Mouse (Mus musculus) bone marrow macrophage, adult 2 months (primary cell): ENCODE results near the gene Cmtm2a. TPM values are rescaled to one million over a fixed set of nuclear protein-coding genes. Genes with fewer than 3 reads are reported as not detected.

Experiments used
- H3K27ac ChIP-seq: 2 replicates; pipeline ENCODE4 v1.5.1; 2012; ENCODE audit warnings: low read depth, low read length; ENCODE audit not compliant: insufficient read depth
- H3K4me1 ChIP-seq: 2 replicates; pipeline ENCODE4 v1.6.1; 2012; ENCODE audit warnings: low read length; ENCODE audit not compliant: control insufficient read depth, insufficient read depth
- H3K4me3 ChIP-seq: 2 replicates; pipeline ENCODE4 v1.5.1; 2012; ENCODE audit warnings: mild to moderate bottlenecking, low read length, moderate library complexity; ENCODE audit not compliant: insufficient read depth
- CTCF ChIP-seq: IDR thresholded peaks from 2 replicates; pipeline ENCODE4 v1.5.1; 2012; ENCODE audit warnings: low read depth, mild to moderate bottlenecking, low read length, moderate library complexity
- POLR2A ChIP-seq: IDR thresholded peaks from 2 replicates; pipeline ENCODE4 v1.6.1; 2012; ENCODE audit warnings: mild to moderate bottlenecking, low read depth, low read length, borderline replicate concordance
- polyA plus RNA-seq: library from polyadenylated mRNA; stranded (reverse); fragments of >200 nt; gene quantifications from 2 replicates; pipeline ENCODE4 v1.2.4, GENCODE M21; 2012; ENCODE audit not compliant: missing spikeins, insufficient read depth, insufficient read length

Cmtm2a gene
- polyA plus RNA-seq, 1 experiment: not detected

DNA sequence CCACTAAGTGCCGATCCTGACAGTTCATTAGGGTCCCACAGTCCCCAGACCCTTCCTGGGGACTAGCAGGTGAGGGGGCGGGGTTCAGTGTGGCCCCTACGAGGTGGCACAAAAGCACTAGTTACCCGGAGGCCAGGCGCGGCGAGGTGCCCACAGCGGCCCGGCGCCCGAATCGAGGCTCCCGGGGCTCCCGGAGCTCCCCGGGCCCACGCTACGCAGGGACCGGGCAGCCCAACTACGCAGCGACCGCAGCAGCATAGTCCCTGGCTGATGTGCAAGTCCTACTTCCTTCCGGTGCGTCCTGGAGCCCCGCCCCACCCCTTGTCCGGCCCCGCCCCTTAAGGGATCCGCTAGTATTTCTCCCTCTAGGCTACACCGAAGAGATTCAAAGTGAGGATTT, 44.7 kb downstream of the Cmtm2a start, which contains the start of gene Tk2:
Gene Tk2, minus strand, starts transcription at position 283 of the 400 bp plus-strand sequence.
- Histone ChIP-seq H3K4me3 (peak within 1 kb of the TSS; percentile 93), H3K27ac (peak within 1 kb of the TSS; percentile 67), H3K4me1 (peaks cover 31% of the 10 kb centered on the region)
- TF ChIP-seq POLR2A (peak; percentile 94), CTCF (no peak)

DNA sequence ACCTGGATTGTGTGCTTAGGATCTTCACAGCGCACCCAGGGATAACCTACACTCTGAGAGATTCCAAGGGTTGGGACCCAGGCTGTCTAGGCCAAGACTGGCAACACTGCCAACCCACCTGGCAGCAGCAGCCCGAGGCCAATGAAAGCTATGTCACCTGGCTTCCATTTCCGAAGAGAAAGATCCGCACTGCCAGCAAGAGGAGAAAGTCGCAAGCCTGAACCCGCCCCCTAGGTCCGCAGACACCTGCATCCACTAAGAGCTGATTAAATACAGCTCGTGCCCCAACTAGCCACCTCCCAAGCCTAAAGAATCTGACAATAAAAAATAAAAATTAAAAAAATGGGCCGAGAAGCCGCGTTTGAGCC, 45.1 kb downstream of the Cmtm2a start:
- peaks cover 31% of the 10 kb centered on the region for H3K4me1 ChIP-seq
- no peak for TF ChIP-seq POLR2A
- TF ChIP-seq CTCF: no peak
- peak overlapping the region; percentile 67 for H3K27ac ChIP-seq
- peak overlapping the region; percentile 93 for H3K4me3 ChIP-seq

DNA sequence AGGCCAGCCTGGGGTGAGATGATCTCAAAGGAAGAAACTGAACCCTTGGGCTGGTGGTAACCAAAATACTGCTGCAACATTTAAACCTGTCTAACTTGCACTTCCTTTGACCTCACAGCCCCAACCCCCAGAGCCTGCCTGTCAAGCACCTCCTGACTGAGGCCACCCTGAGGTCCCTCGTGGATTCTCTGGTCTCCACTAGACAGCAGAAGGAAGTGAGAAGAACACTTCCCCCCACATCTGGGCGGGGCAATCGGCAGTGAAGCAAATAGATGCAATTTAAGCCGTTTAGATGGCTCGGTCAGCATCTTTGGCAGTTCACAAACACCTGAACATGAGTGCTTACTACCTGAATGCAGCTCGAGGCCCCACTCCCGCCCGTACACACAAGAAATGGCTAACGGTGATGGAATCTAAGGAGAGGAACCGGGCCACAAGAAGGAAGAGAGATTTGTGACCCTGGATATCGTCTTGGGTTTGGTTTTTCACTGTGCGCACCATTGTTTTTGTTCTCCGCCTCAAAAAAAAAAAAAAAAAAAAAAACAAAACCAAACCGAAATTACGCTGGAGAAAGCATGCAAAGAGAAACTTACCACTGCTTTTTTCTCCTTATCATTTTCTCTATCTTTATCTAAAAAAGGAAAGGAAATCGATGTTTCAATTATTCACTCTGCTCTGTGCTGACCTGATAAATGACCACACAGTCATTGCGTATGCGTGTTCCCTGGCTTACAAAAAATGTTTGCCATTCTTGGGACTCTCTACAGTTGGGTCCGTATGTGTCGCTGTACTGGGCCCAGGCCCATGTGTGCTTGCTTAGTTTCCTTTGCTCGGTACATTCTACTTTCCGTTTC, 45.7 kb downstream of the Cmtm2a start:
- Histone ChIP-seq H3K4me3 (peak overlapping the region; percentile 93), H3K27ac (peak overlapping the region; percentile 67), H3K4me1 (peaks cover 31% of the 10 kb centered on the region)
- TF ChIP-seq CTCF: no peak
- no peak for TF ChIP-seq POLR2A

DNA sequence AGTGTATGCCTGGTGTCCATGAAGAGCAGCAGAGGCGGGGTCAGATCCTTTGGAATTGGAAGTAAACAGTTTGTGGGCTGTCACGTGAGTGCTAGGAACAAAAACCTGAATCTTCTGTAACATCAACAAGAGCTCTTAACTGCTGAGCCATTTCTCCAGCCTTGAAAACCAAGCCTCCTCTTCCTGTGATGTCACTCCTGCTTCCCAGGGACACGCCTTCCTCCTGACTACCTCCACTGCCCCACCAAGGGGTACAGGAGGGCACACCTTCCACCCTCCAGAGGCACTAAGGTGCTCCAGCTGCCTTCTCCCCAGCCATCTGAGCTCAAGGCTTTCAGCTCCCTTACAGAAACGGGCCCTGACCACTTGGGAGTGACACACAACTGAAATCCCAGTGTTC, 46.4 kb downstream of the Cmtm2a start:
- Histone ChIP-seq H3K4me1 (peaks cover 25% of the 10 kb centered on the region), H3K4me3 (peak overlapping the region; percentile 0; the same call in 1 of the 2 replicates), H3K27ac (peak overlapping the region; percentile 67)
- TF ChIP-seq POLR2A (no peak), CTCF (no peak)

DNA sequence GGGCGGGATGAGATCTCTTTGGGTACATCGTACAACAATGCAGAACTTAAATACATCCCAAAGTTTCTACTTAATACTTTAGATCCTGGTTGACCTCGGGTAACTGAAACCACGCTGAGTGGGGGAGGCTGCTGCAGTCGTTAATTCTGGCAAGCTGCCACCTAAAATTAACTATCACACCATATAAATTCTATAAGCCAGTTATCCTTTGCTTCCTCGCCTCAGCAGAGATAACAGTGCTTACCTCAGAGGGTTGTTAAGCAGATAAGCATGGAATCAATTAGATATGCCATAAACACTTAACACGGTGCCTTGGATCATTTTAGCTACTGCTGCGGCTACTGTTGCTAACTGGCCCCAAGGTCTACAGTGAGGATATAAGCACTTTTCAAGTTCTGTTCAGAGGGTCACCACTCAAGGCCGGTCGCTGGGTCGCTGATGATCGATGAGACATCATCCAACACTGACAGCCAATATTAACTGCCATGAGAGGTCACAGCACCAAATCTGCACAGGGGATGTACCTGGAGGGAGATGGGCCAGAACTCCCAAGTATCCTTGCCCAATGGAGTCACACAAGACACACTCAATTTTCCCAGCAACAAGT, 50.8 kb downstream of the Cmtm2a start:
- no peak overlapping the region for H3K4me3 ChIP-seq
- peaks cover 37% of the 10 kb centered on the region for H3K4me1 ChIP-seq
- TF ChIP-seq CTCF (no peak), POLR2A (no peak)

DNA sequence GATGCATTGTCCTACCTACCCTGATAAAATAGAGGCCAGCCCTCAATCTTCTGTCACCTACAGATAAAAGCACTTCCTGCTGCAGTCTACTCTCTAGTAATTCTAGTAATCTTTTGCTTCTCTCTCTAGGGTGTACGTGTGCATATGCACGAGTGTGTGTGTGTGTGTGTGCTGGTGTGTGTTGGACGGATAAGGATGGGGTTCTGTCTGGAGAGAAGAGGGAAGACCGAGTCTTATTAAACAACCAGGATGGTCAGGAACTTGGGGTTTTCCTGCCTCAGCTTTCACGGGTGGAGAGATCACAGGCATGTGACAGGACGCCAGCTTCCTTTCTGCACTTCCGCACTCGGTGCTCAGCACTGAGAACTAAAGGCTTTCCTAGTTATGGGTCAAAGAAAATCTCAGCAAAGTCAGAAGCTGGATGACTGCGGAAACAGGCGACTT, 53.5 kb downstream of the Cmtm2a start:
- peak overlapping the region; percentile 94 for H3K27ac ChIP-seq
- H3K4me3 ChIP-seq: peak overlapping the region; percentile 52
- TF ChIP-seq CTCF: no peak
- no peak for TF ChIP-seq POLR2A
- peaks cover 29% of the 10 kb centered on the region for H3K4me1 ChIP-seq

More for the DNA sequence above, 50.8 kb downstream of the Cmtm2a start:
- no peak overlapping the region for H3K27ac ChIP-seq

DNA sequence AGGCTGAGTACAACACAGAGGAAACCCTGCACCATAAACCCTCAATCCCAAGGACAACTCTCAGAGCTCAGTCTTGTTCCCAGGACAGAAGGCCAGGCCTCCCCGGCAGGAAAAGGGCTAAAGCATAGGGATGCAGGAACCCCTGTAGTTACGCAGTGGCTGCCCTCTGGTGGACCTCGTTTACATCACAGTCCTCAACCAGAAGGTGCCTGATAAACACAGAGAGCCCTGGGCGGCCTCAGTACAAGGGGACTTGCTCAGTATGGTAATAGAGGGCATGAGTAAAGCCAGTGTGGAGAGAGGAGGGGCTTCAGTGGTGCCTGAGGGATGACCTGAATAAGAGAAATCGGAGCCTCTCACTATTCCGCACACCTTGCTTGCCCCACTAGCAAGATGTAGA, 58.4 kb downstream of the Cmtm2a start:
- Histone ChIP-seq H3K4me3 (no peak overlapping the region), H3K27ac (no peak overlapping the region), H3K4me1 (peaks cover 22% of the 10 kb centered on the region)
- TF ChIP-seq POLR2A: no peak
- TF ChIP-seq CTCF: 0 out of 2 replicates have a peak, but pooled peaks have one; percentile 4

DNA sequence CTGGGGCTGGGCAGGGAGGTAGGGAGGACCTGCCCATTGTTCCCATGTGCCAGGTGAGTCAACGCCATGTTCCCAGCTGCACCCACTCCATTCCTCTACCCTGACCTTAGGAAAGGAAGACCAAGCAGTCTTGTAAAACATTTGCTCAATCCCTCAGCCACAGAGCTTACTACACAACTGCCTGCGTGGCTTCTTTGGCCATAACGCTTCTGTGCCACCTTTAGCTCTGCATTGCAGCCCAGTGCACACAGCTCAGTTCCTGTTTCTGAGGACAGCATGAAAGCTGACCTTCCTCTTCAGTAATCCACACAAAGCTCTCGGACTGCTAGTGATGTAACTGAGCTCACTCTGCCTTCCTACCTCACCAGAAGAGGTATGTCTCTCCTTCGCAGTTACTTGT, 60.1 kb downstream of the Cmtm2a start:
- peak overlapping the region; percentile 69 for H3K27ac ChIP-seq
- TF ChIP-seq CTCF: no peak
- TF ChIP-seq POLR2A: no peak
- peaks cover 12% of the 10 kb centered on the region for H3K4me1 ChIP-seq
- H3K4me3 ChIP-seq: no peak overlapping the region

DNA sequence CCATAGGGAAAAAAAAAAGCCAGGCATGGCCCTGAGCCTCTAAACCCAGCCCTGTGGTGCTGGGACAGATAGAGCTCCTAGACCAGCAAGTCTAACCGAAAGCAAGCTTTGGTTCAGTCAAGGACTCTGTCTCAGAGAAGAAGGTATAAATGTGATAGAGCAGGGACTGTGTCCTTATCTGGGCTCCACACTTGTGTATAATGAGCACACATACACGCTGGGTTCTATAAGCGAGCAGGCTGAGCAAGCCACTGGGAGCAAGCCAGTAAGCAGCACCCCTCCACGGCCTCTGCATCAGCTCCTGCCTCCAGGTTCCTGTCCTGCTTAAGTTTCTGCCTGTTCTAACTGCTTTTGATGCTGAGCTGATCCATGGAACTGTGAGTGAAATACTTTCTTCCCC, 60.9 kb downstream of the Cmtm2a start:
- peaks cover 12% of the 10 kb centered on the region for H3K4me1 ChIP-seq
- H3K27ac ChIP-seq: no peak overlapping the region
- no peak for TF ChIP-seq CTCF
- no peak overlapping the region for H3K4me3 ChIP-seq

Other genes with a start within 250 kb of the Cmtm2a start
- 0.19 TPM in 1 of 2 replicates, not detected in the other for gene Cdh5, start 191.6 kb downstream of the Cmtm2a start, polyA plus RNA-seq
- 0.25 TPM in 1 of 2 replicates, not detected in the other for gene Bean1, start 122.7 kb downstream of the Cmtm2a start, polyA plus RNA-seq
- gene Tk2, start 44.6 kb downstream of the Cmtm2a start, polyA plus RNA-seq: 52.1 and 58.4 TPM in 2 replicates
- 63.5 and 67.8 TPM in 2 replicates for gene Cklf, start 42.3 kb downstream of the Cmtm2a start, polyA plus RNA-seq
- not detected in 2 replicates for gene Gm45711, start 16.9 kb upstream of the Cmtm2a start, polyA plus RNA-seq
- gene Cmtm1, start 17.0 kb upstream of the Cmtm2a start, polyA plus RNA-seq: not detected in 2 replicates
- not detected in 2 replicates for gene Gm11020, start 28.4 kb upstream of the Cmtm2a start, polyA plus RNA-seq
- gene Cmtm2b, start 29.0 kb upstream of the Cmtm2a start, polyA plus RNA-seq: not detected in 2 replicates
- 227 and 236 TPM in 2 replicates for gene Cmtm3, start 46.2 kb upstream of the Cmtm2a start, polyA plus RNA-seq
- 12.2 and 12.3 TPM in 2 replicates for gene Cmtm4, start 102.6 kb upstream of the Cmtm2a start, polyA plus RNA-seq
- 60.7 and 65.3 TPM in 2 replicates for gene Dync1li2, start 149.9 kb upstream of the Cmtm2a start, polyA plus RNA-seq
- not detected in 2 replicates for gene Terb1, start 216.7 kb upstream of the Cmtm2a start, polyA plus RNA-seq
- gene Nae1, start 241.5 kb upstream of the Cmtm2a start, polyA plus RNA-seq: 39.6 and 41.0 TPM in 2 replicates
- gene Car7, start 241.5 kb upstream of the Cmtm2a start, polyA plus RNA-seq: 0.72 and 1.7 TPM in 2 replicates